Mouse (Mus musculus) midbrain, embryonic 12.5 days (tissue): ENCODE results near the gene Tfdp1. TPM values are rescaled to one million over a fixed set of nuclear protein-coding genes. Genes with fewer than 3 reads are reported as not detected.

Experiments
- polyA plus RNA-seq: library from polyadenylated mRNA; unstranded; fragments of >200 nt; fragmentation: Nextera tagmentation; extraction: Ambion mirVana; gene quantifications from 2 replicates; pipeline ENCODE4 v1.2.1, GENCODE M21; 2016

Tfdp1 gene
- polyA plus RNA-seq, 1 experiment from 2014 or later = 178 TPM

Other genes starting within 250 kb of the Tfdp1 start
- 58.9 and 62.3 TPM in 2 replicates for gene Pcid2, start 233.3 kb upstream of the Tfdp1 start, polyA plus RNA-seq
- gene Cul4a, start 233.1 kb upstream of the Tfdp1 start, polyA plus RNA-seq = 82.1 and 86.1 TPM in 2 replicates
- 242 and 251 TPM in 2 replicates for gene Lamp1, start 179.6 kb upstream of the Tfdp1 start, polyA plus RNA-seq
- 16.4 and 17.1 TPM in 2 replicates for gene Grtp1, start 138.1 kb upstream of the Tfdp1 start, polyA plus RNA-seq
- 0.28 TPM in 1 of 2 replicates, not detected in the other for gene Adprhl1, start 84.6 kb upstream of the Tfdp1 start, polyA plus RNA-seq
- gene Dcun1d2, start 50.6 kb upstream of the Tfdp1 start, polyA plus RNA-seq = 30.9 and 33.5 TPM in 2 replicates
- gene Tmco3, start 50.6 kb upstream of the Tfdp1 start, polyA plus RNA-seq = 36.5 and 47.8 TPM in 2 replicates
- gene Atp4b, start 58.1 kb downstream of the Tfdp1 start, polyA plus RNA-seq = not detected in 2 replicates
- gene Grk1, start 66.3 kb downstream of the Tfdp1 start, polyA plus RNA-seq = 0.03 TPM in 1 of 2 replicates, not detected in the other
- gene Tmem255b, start 96.4 kb downstream of the Tfdp1 start, polyA plus RNA-seq = not detected in 2 replicates
- gene Gas6, start 155.7 kb downstream of the Tfdp1 start, polyA plus RNA-seq = 17.0 and 18.0 TPM in 2 replicates
- not detected in 2 replicates for gene 1700029H14Rik, start 223.7 kb downstream of the Tfdp1 start, polyA plus RNA-seq